Mouse (Mus musculus): ENCODE data around the gene Hlf.

Hlf gene

GRCm38 (mm10) chr11:90390817-90391173 lies at the start of gene Hlf:
TSS of gene Hlf (minus strand) at chr11:90390895.
- DNase-seq (ENCODE audit: low read depth): peak; percentile 78

DNA sequence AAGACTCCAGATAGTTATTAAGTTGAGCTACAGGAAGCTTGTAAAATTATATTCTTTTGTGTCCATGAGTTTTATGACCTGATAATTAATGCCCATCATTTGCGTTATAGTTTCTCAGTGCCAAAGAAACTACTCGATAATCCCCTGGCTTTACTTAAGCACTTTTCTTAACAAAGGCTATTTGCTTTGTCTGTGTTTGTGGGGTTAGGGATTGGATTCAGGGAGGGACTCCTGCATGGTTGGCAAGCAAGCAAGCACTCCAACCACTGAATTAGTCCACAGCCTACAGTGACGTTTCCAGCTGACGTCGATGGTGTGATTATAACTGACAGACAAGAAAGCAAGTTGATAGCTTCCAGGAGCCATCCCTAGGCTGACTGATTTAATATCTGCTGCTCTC lies 48.1 kb upstream of the Hlf start:
- no peak for DNase-seq (ENCODE audit: low read depth)

DNA sequence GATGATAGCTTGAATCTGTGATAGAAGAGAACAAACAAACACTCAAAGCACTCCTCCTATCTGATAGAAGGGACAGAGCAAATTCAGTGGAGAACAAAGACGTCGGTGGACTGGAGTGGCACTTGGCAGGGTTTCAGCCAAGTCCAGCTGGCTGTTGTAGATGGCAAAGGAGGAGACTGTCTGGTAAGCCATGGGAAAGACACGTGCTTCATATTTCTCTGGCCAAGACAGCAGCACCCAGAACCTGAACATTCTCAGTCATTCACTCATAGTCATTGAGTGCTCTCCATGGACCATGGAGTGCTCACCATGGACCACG lies 34.5 kb upstream of the Hlf start:
- DNase-seq (ENCODE audit: low read depth): no peak

GRCm38 (mm10) chr11:90424334-90425206 lies 33.9 kb upstream of the Hlf start:
- DNase-seq (ENCODE audit: low read depth): no peak

DNA sequence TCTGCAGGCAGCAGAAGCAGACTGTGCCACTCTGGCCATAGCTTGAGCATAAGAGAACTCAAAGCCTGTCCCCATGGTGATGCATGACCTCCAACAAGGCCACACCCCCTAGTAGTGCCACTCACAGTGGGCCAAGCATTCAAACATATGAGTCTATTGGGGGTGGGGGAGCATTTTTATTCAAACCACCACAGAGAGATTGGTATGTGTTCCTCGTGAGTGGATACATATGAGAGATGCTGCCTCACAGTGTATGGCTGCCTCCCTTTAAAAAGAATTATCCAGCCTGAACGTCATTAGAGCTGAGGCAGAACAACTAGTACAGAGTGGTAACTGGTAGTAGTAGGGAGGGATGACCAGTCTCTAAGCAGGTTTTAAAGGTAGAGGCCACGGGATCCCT lies 33.2 kb upstream of the Hlf start:
- DNase-seq (ENCODE audit: low read depth): no peak

- DNase-seq (ENCODE audit: low read depth): peak; percentile 12
Measured at GRCm38 (mm10) chr11:90419706-90420105, 29.0 kb upstream of the Hlf start.

DNA sequence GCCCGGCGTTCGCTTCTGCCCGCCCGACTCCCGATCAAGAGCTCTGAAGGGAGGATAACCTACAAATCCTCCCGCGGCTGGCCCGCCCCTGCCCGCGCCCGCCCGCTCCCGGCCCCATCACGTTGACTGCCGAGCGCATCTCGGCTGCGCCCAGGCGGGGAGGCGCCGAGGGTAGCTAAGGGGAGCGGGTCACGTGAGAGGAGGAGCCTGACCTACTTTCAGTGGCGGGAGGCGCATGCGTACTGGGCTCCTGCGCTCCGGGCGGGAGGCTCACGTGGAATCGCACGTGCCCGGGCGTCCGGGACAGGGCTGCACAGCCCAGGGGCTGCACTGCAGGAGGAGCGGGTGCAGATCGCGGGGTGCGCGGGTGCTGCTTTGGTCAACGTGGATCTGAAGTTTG lies 27.2 kb upstream of the Hlf start:
- DNase-seq (ENCODE audit: low read depth): peak; percentile 70

DNA sequence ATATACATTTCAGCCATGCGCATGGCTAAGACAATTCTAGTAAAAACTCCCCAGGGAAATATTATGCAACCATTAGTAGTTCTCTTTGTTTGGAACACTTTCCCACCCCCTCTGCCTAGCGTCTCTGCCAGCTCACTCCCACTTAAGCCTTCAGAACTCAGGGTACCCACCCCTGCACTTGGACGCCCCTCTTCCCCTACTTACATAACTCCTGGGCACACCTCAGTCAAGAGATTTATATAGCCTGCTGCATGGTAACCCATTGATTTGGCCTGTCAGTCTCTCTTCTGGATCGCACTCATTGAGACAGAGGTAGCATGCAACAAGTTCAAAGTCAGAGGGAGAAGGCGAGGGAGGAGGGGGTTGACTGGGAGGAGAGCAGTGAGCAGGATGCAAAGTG lies 26.3 kb upstream of the Hlf start:
- no peak for DNase-seq (ENCODE audit: low read depth)

DNA sequence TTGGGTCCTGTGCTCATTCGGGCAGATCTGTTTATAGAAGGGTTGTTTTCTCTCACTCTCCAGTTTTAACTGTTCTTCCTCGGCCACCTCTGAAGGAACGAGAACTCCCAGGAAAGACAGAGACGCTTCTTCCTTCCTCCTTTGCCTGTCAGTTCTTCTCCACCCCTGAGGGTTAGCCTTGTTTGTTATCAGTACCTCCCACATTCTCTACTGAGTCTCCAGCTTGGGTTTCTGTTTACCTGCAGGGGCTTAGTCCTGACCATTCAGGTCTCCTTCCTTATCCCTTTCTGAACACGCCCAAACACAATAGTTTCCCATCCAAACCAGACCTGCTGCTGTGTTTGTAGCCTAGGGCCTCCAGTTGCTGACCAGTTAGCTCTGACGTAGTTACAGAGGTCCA lies 8.2 kb upstream of the Hlf start:
- no peak for DNase-seq (ENCODE audit: low read depth)

DNA sequence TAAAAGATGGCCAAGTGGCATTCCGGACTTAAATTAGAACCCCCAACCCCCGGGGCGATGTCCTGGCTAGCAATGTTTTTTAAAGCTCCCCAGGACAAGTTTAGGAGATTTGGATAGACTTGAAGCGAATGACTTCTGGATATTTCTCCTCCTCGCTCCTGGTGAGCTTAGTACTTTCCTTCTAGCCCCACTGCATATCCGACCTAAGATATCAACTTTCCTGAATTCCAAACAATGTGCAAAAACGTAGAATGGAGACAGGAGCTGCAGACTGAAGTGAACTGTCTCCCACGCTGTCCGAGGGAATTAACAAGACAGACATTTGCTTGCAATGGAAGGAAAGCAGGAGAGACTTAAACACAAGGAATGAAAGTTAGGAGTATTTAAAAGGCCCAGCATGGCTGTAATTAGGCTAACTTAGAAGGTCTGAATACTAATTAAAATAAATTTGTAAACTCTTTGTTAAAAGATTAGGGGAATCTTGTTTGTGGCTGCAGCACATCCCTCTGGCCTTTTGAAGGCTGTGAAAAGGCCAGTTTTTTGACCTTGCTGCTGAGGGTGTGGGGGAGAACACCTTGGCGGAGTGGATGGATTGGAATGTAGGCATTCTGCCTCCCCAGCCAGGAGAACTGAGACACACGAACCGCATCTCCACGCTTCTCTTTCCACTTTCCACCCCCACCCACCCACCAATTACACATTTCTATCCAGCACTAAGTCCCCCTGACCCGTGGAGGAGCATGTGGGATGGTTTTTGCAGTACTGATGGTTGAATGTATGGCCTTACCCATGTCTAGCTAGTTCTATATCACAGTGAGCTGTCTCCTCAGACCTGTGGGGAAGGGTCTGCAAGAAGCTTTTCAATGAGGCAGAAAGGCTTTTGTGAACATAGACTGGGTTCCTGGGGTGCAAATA lies 833 bp upstream of the Hlf start:
- no peak for DNase-seq (ENCODE audit: low read depth)

- no peak for DNase-seq (ENCODE audit: low read depth)
Measured at GRCm38 (mm10) chr11:90389902-90390816, 536 bp downstream of the Hlf start.

GRCm38 (mm10) chr11:90389174-90389901 lies 1.4 kb downstream of the Hlf start:
- no peak for DNase-seq (ENCODE audit: low read depth)

DNA sequence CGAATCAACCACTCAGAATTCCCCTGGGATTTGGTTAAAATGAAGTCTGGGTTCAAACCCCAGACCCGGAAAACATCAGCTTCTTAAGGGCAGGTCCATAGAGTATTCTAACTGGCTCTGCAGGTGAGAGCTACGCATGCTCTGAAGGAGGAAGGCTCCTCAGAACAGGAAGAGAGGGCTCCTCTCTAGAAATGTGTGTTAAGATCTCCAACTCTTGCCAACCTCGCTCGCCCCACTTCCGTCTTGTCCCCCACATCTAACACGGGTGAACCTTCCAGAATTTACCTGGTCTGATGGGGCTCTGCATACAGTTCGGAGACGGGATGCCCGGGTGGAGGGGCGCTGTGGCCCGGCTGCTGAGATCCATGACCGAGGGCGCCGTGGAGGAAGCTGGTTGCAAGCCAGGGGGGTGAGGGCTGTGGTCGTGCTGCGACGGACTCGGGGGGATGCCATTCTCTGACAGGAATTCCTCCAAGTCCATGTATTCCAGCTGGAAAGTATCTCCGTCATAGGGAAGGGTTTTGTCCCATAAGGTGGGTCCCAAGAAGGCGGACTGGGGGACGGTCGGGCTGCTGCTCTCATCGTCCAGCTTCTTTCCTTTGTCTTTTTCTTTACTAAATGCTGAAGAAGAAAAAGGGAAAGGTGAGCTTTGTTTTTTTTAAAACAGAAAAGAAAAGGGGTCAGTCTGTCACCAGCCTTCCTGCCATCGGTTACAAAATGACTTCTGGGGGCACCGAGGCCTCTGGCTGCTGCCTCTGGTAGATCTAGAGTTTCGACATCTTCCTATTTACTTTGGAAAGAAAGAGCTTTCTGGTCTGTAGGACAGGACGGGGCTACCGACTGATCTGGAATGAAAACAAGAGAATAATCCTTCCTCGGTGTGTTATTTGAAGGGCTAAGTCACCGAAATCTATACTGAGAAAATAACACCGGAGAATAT lies 2.9 kb downstream of the Hlf start:
- DNase-seq (ENCODE audit: low read depth): no peak

DNA sequence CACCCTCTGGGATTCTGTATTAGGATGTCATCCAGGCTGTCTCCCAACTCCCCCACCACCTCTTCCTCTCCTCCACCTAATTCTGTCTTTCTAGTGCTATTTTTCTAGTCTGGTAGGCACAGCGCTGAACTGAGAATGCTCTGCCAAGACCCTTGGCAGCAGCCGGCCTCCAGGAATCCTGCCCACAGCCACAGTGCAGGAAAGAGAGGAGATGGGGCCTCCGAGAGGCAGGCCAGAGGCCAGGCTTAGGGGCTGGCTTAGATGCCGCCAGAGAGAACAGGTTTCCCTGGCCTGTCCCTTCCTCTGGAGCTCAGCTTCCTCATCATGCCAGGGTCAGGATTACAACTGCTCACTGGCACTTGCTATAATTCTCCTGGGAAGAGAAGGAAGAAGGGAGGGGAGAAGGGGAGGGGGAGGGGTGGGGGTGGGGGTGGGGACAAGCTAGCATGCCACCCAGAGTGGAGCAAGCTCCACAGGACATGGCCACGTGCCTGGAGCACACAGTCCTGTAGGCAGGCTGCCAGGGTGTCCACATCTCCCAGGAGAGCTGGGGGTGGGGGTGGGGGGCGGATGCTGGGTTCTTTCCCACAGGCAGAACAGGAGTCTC lies 8.6 kb downstream of the Hlf start:
- no peak for DNase-seq (ENCODE audit: low read depth)

DNA sequence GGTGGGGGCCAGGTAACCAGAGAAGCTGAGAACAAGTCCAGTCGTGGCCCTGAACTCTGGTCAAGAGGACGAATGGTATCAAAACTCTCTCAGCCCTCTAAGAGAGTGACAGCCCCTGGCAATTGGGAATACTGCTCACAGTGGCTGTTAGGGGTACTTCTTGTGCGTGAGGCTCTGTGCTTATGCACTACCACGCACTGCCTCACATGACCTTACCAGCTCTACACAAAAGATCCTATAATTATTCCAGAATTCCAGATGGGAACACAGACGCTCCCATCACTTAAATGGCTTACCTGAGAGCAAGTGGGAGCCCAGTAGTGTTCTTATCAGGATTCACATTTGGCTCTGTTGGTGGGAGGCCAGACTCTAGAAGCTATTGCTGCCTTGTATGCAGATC lies 9.6 kb downstream of the Hlf start:
- DNase-seq (ENCODE audit: low read depth): no peak

DNA sequence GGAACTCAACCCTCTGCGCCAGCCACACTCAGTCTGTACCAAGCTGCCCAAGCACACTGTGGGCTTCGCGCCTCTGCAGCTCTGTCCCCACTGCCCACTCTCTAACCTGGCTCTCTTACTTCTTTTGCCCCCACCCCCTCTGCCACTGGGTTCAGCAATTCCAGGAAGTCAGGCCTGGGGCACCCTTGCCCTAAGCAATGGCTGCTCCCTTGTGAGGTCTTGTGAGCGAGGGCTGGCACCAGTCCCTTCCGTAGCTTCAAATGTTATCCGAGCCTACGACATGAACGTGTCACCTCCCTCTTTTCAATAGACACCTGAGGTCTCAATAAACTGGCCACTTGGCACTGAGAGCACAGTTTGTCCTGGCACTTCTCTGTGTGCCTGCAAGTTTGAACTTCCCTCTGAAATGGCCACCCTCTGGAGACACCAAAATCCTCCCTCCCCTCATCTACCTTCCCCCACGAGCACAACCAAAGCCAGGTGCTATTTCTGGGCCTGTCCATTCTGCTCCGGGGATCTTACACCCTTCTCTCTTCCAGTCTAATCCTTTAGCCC lies 10.5 kb downstream of the Hlf start:
- DNase-seq (ENCODE audit: low read depth): no peak

- no peak for DNase-seq (ENCODE audit: low read depth)
Measured at GRCm38 (mm10) chr11:90378008-90378407, 12.7 kb downstream of the Hlf start.

- DNase-seq (ENCODE audit: low read depth): no peak
Measured at GRCm38 (mm10) chr11:90376436-90376835, 14.3 kb downstream of the Hlf start.

GRCm38 (mm10) chr11:90371470-90372100 lies 19.1 kb downstream of the Hlf start:
- no peak for DNase-seq (ENCODE audit: low read depth)
